Mouse (Mus musculus): ENCODE results near the gene Kcnk10.

Gene Kcnk10

DNA sequence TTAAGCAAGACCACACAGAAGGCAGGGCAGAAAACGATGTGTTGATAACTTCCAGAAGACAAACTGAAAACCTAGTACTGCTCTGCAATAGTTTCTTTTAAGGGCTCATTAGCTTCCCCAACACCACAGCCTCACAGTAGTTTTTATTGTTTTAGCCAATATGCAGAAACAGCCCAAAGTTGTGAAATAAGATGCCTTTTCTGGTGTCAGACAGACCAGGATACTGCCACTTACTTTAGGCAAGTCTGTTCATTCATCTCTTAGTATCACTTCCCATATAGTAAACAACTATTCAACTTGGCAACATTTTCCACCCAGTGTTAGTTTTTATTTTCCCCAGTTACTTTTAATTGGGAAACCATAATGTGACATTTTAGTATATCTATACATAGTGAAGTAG is 171.5 kb downstream of the Kcnk10 start:
- no peak for DNase-seq (ENCODE audit: low read depth, low spot score)

DNA sequence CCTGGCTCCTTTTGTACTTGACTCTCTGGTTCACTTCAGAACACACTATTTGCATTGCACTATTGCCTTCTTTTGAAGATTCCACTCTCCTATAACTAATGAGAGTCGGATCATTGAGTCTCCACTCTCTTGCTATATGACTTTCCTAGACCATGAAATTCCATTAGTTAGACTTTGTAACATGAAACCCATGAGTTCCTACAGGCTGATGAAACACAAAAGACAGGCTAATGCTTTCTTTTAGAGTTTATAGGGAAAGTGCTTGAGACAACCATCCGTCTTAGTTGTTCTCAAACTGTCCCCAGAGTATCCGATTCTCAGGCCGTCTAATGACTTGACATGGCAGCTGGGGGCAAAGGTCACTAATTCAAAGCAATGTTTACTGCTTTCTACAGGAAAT is 172.0 kb downstream of the Kcnk10 start:
- no peak for DNase-seq (ENCODE audit: low read depth, low spot score)

DNA sequence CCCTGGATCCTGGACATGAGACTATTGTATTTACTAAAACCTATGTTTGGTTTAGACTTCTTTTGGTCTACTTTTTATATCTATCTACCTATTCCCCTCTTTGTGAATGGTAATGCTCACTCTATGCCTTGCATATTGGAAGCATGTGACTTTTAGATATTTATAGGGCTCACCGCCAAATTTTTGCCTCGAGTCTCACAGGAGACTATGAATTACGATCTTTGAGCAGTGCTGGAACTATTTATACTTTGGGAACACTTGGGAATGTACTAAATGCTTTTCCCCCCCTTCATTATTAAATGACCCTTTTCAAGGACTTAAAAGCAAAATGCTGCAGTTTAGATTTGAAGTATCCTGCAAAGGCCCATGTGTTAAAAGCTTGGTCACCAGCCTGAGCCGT is 181.5 kb downstream of the Kcnk10 start:
- no peak for DNase-seq (ENCODE audit: low read depth, low spot score)

- no peak for DNase-seq (ENCODE audit: low read depth, low spot score)
Measured at GRCm38 (mm10) chr12:98394115-98394514, 184.0 kb downstream of the Kcnk10 start.

DNA sequence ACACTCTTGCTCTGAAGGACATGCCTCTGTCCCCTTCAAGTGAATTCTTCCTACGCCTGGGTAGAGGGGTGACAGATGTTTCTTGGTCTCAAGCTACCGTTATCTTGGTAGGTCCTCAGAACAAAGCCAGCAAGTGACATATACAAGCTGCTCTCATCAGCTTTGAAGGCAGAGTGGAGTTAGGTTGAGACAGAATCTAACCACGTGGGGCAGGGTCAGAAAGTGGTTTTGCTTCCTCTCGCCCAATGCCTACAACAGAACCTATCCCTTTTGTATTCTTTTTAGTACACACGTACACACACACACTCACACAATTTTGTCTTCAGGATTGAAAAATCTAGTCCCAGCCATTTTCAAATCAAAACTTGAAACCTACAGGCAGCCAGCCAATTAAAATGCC is 186.8 kb downstream of the Kcnk10 start:
- no peak for DNase-seq (ENCODE audit: low read depth, low spot score)

DNA sequence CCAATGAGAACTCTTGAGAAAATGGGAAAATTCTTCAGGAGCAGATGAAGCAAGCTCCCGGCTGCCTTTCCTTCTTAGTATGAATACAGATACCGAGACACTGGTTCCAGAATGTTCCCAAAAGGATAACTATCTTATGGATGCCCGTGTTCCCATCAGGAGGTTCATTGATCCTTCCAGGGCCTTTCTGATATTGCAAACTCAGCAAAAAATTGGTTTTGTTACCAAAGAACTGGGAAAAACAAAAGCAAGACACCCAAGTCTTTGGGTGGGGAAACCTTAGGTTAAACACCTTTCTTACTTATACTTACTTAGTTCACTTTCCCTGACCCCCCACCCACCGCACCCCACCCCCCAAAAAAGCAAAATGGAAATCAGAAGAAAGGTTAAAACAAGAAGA is 188.5 kb downstream of the Kcnk10 start:
- no peak for DNase-seq (ENCODE audit: low read depth, low spot score)

Measured in R1 (cell line).